ENCODE assay signal across 9 mouse cellular contexts in genomic region chr10:58238984-58239740, GRCm38 (mm10). TPM values are rescaled to one million over a fixed set of nuclear protein-coding genes. Genes with fewer than 3 reads are reported as not detected.
DNase-seq lines count a peak whose midpoint lies in the region; ATAC-seq lines count a peak whose summit lies in the region.
"Not testable (repeated sequence)": the region's sequence is repeated elsewhere in the genome, so short reads cannot be mapped to it uniquely, and the experiment has no call there.
"Had no signal": no experiment of that assay in that cellular context is flagged by ENCODE, and none has a peak within 500 bp of the region (broad histone marks: within the 10 kb centered on the region; RNA-seq: fewer than 3 reads in every experiment).

No protein-coding gene starts in this region.

- WGBS in hindbrain, embryonic 12.5 days = 82% methylated on average over 8 of the region's 8 CpGs

- DNase-seq in MN1 (ENCODE audit: low spot score) = peak; percentile 63
- DNase-seq in cerebellum, postnatal 36 days = peak; percentile 31 to 38
- DNase-seq in gastrocnemius, adult 8-10 months (ENCODE audit: low spot score in 2 of 2) = peak; percentile 68 to 76
- peak; percentile 51 to 52 for DNase-seq in layer of hippocampus, postnatal 36 days
- DNase-seq in lung, postnatal 36 days = peak; percentile 43
- DNase-seq in retina, embryonic 14.5 days (ENCODE audit: low spot score) = peak; percentile 21
- peak; percentile 43 for DNase-seq in thymus, postnatal 25 days

- not testable (repeated sequence) for H3K27me3 ChIP-seq in hindbrain, embryonic 12.5 days

- peak; percentile 88 for ATAC-seq in hindbrain, embryonic 12.5 days (ENCODE audit: low FRiP score)

- H3K27ac ChIP-seq in hindbrain, embryonic 12.5 days = not testable (repeated sequence)

- H3K9ac ChIP-seq in hindbrain, embryonic 12.5 days = not testable (repeated sequence)

- not testable (repeated sequence) for H3K4me3 ChIP-seq in hindbrain, embryonic 12.5 days

- not testable (repeated sequence) for H3K4me2 ChIP-seq in hindbrain, embryonic 12.5 days (replicated peaks)

- not testable (repeated sequence) for H3K4me1 ChIP-seq in hindbrain, embryonic 12.5 days

- not testable (repeated sequence) for H3K36me3 ChIP-seq in hindbrain, embryonic 12.5 days

- H3K9me3 ChIP-seq in hindbrain, embryonic 12.5 days (replicated peaks) = peaks cover 11% of the 10 kb centered on the region; the same call in 1 of the 2 replicates

RNA-seq across cellular contexts. Expression of gene Gm4981, which starts 2.7 kb away (rescaled TPM):
- not detected for total RNA-seq in gastrocnemius, adult 8-10 months (2022)
- polyA plus RNA-seq in hindbrain, embryonic 12.5 days (2016; fragmentation: Nextera tagmentation; extraction: Ambion mirVana) = not detected in 2 replicates
- total RNA-seq in layer of hippocampus, postnatal 36 days (2021) = not detected
- polyA plus RNA-seq: liver, embryonic 16.5 days had no signal

RNA-seq across cellular contexts. Expression of gene Duxf3, which starts 6.7 kb away (rescaled TPM):
- not detected for total RNA-seq in gastrocnemius, adult 8-10 months (2022)
- not detected in 2 replicates for polyA plus RNA-seq in hindbrain, embryonic 12.5 days (2016; fragmentation: Nextera tagmentation; extraction: Ambion mirVana)
- not detected for total RNA-seq in layer of hippocampus, postnatal 36 days (2021)
- polyA plus RNA-seq: liver, embryonic 16.5 days had no signal

RNA-seq across cellular contexts. Expression of gene AW822073, which starts 14.4 kb away (rescaled TPM):
- total RNA-seq in gastrocnemius, adult 8-10 months (2022) = not detected
- polyA plus RNA-seq in hindbrain, embryonic 12.5 days (2016; fragmentation: Nextera tagmentation; extraction: Ambion mirVana) = not detected in 2 replicates
- total RNA-seq in layer of hippocampus, postnatal 36 days (2021) = not detected
- polyA plus RNA-seq: liver, embryonic 16.5 days had no signal

RNA-seq across cellular contexts. Expression of gene Gcc2, which starts 16.1 kb away (rescaled TPM):
- total RNA-seq in gastrocnemius, adult 8-10 months (2022) = 10 to 100 TPM; 23.7 to 39.7 (median 29.2) TPM
- polyA plus RNA-seq in hindbrain, embryonic 12.5 days (2016; fragmentation: Nextera tagmentation; extraction: Ambion mirVana) = 65.1 and 78.8 TPM in 2 replicates
- total RNA-seq in layer of hippocampus, postnatal 36 days (2021) = 10 to 100 TPM; 74.7 to 78.0 TPM

Comparison
In these comparisons a context has a peak if more than half of its experiments do, and no peak if none do; other contexts are left out.
1. DNase-seq: peak in every context shown above with its lines; median percentile 72 in gastrocnemius, adult 8-10 months; 63 in MN1; 52 in layer of hippocampus, postnatal 36 days; 43 in lung, postnatal 36 days; 43 in thymus, postnatal 25 days; 34 in cerebellum, postnatal 36 days; 21 in retina, embryonic 14.5 days.